Mouse (Mus musculus): ENCODE measurements around the gene Hist2h3c1.

DNA sequence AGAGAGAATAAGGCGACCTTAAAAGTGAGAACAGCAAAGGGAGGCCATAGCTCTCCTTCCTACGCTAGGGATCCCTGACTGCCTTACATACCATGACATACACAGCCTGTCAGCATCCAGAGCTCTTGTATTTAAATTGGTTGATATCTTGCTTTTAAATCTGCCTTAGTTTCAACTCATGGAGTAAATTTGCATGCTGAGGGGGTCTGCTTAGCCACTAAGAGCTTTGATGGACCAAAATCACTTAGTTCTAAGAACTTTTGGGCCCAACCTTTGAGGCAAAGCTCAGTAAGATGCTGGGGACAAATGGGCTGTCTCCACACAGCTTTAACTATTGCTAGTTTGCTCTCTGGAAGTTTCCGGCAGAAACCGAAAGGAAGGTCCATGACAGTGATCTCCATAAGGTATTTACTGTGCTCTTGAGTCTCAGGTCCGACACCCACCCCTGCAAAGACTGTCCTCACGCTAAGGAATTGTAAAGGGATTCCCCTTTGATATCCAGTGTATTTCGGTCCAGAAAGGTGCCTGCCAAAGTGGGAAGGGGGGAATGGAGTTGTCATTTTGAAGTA is 9.1 kb upstream of the Hist2h3c1 start:
- no peak for TF ChIP-seq CTCF (IDR thresholded peaks at IDR 0.05; ENCODE audit: borderline replicate concordance, control insufficient read depth, extremely low read depth, insufficient read depth, low read length, poor library complexity)
- TF ChIP-seq POLR2A (IDR thresholded peaks at IDR 0.05; ENCODE audit: control insufficient read depth, extremely low read depth, insufficient read depth, low read length, poor library complexity) = no peak

All from thymus, adult 2 months (tissue).